Mouse (Mus musculus) testis, postnatal 10 days (tissue): ENCODE measurements around the gene Bahcc1.
A peak's percentile ranks its signal among the peaks of the same experiment; 100 is the strongest.

Experiments used
- DNase-seq: peaks from one replicate; pipeline ENCODE4 v3.0.0; 2021; ENCODE audit warnings: low spot score

Gene Bahcc1

DNA sequence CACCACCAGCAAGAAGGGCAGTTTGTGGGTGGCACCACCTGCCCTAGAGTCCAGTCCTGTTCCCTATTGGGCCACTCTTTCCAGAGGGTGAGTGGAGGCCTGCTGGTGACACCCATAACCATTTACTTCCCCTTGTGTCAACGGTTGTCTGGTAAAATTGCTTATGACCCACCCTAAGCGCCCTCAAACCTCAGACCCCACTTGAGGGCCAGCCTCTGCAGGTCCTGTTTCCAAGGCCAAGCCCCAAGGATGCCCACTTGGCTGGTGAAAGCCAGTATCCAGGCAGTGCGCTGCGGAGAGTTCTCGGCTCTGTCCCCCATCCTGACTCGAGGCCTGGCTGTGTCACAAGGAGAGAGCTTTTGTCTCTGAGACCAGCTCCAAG is 28.0 kb downstream of the Bahcc1 start:
- DNase-seq = no peak

DNA sequence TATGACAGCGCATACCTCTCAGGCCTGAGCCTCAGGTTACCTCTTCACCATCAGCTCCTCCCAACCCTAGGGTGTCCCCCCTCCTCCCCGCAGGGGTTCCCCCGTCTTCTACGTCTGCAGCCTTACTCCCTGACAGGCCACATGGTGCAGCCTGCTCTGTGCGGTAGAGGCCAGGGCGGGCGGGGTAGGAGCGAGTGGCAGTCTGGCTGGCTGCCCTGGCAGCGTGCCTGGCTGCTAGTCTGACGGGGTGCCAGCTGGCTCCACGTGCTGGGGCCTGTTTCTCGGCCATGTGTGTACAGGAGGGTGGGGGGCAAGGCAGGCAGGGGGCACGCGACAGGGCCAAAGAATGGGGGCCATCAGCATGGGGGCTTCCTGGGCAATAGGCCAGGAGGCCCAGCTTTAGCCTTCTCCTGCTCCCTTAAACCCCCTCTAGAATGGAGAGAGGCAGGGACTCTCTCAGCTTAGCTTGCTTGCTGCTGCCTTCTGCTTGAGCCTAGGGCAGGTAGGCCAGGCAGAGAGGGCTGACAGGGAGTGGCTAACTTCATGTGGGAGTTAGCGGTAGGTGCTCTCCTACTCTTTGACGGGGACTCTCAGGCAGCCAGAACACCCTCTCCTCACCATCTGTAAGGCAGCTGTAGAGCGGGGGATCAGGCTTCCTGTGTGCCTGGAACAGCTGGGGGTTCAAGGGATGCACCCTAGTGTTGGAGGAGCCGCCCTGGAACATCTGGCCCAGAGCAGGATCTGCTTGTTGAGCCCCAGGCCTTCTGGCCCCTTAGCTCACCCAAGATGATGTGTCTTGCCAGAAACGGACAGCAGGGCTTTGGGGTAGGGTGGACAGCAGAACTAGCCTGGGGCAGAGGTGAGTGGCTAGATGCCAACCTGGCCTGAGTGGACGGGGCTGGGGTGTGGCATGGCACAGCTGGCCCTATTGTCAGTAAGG is 28.9 kb downstream of the Bahcc1 start:
- peak; percentile 97 for DNase-seq

DNA sequence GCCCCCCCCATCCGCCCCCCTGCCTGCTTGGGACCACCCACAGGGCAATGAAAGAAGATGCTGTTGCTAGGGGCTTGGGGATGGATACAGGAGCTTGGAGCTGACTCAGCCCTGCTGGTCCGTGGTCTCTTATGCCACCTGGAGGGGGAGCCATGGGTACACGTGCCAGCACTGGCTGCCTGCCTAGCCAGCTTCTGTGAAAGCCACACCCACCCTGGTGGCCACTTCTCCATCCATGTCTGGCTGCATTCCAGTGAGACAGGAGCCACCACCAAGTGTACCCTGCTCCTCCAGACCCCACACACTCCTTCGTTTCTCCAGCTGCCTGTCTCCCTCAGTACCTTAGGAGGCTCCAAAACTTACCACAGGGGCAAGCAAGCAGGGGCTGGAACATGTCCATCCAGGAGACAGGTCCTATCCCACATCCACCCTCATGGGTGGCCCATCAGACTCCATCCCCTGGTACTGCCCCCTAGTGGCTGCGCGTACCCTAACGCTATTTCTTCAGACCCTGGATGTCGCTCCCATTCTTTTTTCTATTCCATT is 29.7 kb downstream of the Bahcc1 start:
- DNase-seq = peak; percentile 91

DNA sequence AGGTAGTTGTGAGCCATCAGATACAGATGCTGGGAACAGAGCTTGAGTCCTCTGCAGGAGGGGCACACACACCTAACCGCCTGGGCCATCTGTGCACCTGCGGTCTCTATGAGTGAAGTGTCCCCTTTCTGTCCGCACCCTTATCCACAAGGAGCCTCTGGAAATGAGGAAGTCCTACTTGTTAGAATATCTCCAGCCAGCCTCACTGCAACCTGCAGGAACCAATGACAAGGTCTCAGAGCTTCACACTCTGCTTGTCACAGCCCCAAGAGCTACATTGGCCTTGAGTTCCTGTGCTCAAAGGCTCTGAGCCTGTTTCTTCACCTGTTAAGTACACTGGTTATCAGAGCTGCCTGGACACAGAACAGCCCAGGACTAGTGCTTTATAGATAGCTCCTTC is 30.4 kb downstream of the Bahcc1 start:
- no peak for DNase-seq

DNA sequence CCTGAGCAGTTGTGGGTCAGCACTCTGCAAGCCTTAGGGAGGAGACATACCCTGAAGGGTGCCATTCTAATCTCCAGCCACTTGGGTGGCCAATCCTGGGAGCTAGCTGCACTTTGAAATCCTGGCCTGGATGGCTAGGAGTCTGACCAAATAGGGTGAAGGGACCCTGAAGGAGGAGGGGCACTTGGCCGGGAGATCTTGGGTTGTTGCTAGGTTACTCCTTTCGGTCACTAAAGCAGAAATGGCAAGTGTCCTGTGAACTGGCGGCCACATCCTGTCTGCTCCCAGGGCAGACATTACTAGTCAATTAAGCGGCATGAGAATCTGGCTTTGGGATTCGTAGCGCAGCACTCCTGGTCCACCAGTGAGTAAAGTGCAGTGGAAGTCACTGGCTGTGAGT is 31.3 kb downstream of the Bahcc1 start:
- no peak for DNase-seq

DNA sequence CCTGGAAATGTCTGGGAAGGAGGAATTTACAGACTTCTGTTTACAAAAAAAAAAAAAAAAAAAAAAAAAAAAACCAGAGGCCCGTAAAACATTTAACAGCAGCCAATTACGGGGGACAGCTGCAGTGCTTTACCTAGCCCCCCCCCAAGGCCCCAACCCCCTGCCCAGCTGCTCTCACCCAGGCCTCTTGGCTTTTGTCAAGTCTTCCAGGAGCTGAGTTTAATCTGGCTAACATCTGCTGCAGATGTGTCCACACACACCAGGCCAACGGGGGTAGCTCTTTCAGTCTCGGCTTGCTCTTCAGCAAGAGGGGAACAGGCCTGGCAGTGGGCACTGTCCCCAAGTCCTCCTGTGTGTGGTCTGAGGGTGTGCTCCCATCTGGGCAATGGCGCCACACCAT is 32.7 kb downstream of the Bahcc1 start:
- DNase-seq = no peak

DNA sequence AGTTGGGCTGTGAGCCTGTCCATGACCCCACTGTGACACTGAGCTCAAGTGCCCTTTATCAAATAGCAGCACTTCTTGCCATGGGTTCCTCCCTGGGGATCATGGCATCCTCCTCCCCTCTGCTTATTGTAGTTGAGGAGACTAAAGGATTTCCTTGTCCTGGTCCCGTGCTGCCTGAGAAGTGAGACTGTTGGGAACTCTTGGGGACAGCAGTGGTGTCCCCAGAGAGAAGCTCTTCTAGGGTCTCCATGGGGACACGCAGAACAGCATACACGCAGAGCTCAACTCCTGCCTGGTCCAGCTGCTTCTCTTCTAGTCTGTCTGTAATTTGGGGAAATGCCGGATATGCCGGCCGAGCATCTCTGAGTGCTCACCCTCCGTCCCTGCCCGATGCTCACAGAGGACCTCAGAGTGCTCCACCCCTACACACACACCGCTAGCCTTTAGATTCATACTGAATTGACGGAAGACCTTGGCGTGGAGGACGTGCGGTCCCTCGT is 33.6 kb downstream of the Bahcc1 start:
- no peak for DNase-seq

DNA sequence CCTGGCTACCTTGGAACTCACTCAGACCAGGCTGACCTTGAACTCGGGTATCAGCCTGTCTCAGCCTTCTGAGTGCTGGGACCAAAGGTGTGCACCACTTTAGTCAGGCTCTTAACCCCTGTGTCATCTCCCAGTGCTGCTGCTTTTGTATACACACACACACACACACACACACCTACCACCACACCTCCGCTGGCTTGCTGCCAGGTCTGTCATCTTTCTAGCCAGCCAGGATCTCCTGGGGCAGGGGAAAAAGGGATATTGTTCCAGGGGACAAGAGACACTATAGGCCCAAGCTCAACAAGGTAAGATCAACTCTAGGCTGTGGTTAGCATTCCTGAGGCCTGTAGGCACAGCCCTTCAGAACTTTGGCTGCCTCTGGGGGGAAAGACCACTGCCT is 34.5 kb downstream of the Bahcc1 start:
- DNase-seq = no peak

DNA sequence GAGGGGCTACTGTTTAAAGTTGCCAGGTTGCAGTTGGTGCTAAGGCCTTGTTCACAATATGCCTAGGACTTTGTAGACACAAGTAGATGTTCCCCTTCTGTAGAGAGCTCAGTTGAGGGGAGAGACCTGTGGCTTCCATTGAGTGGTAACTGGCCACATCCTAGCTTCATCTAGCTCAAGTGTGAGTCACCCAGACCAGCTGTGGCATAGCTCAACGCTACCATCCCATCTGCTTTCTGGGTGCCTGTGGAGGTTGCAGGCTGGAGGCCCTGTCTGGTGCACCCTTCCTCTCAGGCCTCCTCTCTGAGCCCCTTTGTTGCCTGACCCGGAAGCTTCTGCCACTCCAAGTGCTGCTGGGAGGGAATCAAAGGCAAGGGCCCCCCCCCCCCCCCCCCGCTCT is 34.9 kb downstream of the Bahcc1 start:
- no peak for DNase-seq

DNA sequence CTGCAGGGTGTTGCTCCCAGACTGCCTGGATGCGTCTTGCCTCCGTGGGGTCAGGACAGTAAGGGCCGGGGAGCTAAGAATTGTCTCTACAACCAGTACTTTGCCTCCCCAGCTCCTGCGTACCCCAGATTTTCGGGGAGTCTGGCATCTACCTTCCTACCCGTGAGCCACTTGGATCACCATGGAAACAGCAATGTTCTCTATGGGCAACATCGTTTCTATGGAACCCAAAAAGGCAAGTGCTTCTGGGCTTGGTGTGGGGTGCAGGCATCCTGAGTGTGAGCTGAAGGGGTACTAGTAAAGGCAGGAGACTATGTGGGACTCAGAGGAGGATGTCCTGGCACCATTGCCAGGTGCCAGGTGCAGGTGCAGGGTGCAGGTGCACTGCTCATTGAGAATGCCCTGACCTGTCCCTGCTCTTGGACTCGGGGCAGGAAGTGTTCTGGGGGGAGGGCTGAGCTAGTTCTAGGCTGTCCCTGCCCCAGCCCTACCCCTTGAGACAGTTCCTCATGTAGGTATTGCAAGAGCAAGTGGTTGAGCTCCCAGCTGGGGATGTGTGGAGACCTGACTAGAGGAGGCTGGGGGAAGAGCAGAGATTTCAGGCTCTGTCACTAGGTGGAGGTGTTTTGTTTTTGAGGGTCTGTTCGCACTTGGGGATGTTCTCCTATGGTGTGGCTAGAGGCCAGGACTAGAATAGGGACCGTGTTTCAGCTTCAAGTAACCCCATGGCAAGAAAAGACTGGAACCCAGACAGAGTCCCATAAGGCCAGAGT is 35.6 kb downstream of the Bahcc1 start:
- DNase-seq = no peak

DNA sequence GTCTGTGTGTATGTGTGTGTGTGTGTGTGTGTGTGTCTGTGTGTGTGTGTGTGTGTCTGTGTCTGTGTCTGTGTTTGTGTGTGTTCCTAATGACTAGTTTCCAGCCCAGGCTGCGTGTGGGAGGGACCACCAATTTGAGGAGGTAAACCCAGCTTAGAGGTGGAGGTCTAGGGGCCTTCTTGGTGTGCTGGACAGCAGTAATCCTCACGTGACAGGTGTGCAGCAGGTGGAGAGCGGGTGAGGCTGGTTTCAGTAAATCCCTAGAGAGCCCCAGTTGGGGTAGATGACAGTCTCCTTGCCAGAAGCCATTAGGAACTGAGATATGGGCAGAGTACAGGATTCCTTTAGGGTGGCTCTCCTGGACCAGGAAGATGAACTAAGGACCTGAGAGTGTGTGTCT is 36.3 kb downstream of the Bahcc1 start:
- no peak for DNase-seq

DNA sequence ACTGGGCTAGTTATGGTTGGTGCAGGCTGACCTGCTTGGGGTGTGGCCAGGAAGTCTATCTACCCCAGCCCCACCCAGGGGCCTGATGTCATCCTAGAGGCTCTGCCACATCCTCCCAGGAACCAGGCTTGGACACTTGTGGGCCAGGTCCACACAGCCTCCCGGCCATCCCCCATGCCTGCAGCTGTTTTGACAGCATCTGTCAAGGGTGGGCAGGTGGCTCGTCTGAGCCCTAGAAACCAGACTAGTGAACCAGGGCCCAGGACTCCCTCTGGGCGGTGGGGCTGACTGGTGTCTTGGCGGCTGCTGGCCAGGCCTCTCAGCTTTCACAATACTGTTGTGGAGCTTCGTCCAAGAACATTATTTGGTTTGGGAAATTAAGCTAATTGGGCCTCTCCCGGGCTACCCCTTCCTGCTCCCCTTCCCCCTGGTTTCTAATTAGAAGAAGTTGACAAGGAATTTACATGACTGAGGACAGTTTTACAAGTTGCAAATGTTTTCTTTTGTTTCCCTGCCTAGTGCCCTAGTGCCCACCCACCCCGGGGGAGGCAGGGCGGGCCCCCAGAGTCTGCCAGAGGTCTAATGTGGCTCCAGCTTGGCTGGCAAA is 36.9 kb downstream of the Bahcc1 start:
- no peak for DNase-seq

DNA sequence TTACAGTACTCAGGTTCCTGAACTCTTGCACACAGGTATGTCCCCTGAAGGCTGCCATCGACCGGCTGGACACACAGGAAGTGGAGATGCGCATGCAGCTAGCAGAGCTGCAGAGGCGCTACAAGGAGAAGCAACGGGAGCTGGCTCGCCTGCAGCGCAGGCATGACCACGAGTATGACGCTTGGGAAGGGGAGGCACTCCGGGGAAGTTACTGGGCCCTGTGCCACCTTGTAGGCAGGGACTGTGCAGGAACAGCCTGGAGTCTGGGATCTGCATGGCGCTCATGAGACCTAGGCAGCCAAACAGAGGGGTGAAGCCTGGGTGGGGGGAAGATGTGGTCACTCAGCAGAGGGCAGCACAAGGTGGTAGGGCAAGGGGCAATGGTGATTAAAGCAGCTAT is 46.6 kb downstream of the Bahcc1 start:
- no peak for DNase-seq

DNA sequence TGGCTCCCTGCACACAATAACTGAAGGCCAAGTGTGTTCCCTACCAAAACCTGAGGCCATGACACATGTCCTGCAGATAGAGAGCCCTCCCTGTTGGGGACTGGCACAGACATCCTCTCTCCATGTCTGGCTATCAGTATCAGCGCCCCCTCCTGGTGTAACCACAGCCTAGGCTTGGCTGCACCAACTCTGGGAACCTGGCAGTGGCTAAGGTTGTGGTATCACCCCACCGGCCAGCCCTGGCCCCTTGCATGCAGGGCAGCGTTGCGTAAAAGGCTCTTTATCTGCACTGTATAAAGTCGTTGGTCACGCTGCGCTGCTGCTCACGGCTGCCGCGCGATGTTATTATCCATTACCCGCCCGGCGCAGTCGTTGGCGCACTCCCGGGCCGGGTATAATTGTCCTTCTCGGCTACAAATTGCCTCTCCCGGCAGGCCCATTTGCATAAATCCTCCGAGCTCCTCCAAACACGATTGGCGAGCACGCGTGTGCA is 47.6 kb downstream of the Bahcc1 start:
- peak; percentile 73 for DNase-seq

DNA sequence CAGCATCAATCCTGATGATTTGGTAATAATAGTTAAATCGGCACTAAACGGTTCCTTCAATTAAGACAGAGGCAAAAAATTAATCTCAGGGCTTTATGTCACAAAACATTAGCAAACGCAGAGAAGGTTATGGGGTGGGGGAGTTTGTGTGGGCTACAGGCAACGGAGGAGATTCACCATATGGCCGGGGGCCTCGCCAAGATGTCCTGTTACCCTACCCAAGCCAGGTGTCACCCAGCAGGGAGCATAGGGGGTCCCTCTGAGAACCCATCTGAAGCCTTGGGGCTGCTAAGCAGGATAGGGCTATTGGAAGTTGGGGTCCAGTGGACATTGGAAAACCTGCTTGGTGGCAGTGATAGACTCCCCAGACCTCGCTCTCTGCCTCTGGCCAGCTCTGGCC is 48.0 kb downstream of the Bahcc1 start:
- no peak for DNase-seq

DNA sequence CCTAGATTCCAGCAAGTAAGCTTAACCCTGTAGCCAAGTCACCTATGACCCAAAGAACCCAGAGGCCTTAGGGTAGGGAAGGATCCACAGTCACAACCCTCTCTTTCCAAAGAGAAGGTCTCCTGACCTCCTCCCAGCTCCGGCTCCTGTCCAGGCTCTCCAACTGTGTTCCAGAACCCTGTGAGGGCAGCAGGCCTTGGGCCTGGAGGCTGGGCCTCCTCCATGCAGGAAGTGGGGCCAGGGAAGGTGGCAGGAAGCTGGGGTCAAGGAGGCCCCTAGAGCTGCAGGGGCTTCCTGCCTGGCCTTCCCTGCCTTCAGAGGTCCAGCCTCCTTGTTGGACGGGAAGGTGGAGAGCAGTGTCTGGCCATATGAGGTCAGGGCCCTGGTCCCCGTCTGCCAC is 48.5 kb downstream of the Bahcc1 start:
- no peak for DNase-seq

DNA sequence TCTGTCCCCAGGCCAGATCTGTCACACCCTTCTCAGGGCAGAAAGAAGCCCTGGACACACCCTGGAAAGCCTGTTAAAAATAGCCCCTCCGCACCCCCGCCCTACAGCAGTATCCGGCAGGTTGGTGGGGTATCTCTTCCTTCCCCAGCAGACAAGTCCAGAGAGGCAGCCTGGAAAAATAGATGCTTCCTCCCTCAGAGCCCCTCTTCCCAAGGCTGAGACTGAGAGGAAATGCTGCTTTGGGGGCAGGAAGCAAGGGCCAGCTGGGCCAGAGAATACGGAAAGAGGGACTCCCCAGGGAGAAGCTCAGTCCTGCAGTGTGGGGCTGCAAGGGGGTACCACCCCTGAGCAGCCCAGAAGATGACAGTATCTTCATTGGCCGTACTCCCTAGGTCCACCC is 50.8 kb downstream of the Bahcc1 start:
- DNase-seq = no peak

DNA sequence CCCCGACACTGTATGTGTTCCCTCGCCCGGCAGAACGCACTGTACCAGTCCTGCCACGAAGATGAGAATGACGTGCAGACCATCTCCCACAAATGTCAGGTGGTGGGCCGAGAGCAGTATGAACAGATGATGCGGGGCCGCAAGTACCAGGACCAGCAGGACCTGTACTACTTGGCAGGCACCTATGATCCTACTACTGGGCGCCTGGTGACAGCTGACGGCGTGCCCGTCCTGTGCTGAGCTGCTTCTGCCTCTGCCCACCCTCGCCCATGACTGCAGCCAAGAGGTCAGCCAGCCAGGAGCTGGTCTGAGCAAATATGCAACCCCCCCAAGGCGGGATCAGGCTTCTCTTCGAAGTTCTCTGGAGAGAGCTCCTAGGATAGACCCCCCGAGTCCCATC is 56.9 kb downstream of the Bahcc1 start:
- no peak for DNase-seq

DNA sequence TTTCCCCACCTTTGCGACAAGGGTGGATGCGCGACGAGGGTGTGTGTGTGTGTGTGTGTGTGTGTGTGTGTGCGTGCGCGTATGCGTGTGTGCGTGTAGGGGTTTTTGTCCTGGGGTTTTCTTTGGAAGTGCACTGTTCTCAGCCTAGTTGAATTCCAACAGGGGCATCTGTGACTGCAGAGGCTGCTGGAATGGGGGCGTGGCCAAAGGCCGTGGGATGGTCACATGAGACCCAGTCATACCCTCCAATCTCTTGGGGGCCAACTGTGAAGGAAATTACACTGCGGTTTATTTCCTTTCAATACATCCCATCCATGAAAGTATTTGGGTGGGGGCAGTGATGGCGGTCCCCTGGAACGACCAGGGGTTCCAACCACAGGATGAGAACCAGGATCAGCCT is 57.5 kb downstream of the Bahcc1 start:
- DNase-seq = peak; percentile 46

DNA sequence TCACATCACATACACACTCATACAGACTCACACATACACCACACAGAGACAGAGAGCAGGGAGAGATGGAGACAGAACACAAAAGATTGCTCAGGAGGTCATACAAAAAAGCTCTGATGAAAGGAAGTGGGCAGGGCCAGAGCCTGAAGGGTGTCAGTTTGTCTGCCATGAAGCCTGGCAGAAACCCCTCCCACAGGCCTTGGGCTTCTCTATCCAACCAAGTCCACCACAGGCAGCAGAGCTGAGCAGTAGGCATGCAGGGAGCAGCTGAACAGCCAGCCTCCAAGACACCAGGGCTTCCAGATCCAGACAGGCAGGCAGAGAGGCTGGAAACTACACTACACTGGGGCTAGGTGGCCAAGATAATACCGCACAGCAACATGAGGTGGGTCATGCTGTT is 61.0 kb downstream of the Bahcc1 start:
- no peak for DNase-seq

DNA sequence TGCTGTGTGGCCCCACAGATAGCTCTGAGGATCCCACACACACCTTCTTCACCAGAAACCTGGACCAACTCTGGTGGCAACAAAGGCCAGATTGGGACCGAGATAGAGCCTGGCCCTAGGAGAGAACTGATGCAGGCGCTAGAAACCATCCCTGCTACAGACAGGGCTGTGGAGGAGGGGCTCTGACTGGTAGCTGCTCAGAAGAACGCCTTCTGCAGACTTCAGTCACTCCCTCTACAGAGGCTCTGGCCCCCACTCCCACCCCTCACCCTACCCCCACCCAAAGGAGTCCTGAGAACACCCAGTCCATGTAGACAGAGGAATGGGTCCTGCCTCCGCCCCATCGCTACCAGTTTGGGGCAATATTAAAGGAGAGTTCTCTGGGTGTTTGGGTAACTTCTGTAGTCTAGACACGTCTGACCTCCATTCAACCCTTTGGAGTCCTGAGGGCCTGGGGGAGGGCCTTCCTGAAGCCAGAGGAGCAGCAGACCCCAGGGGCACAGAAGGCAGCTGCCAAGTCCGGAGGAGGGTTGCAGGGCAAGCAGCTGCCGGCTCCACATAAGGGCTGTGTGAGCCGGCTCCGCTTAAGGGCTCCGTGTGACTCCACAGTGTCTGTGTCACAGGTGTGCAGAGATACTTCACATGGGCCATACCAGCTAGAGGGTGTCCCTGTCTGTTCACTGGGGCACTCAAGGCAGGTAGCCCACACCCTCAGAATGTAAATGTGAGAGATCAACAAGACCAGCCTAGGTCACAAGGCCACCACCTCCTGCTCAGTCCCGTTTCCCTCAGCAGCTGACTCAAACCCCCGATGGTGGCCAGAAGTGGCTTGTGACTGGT is 63.8 kb downstream of the Bahcc1 start:
- DNase-seq = no peak
